Mouse (Mus musculus) liver, embryonic 13.5 days (tissue): ENCODE data around the gene Slc39a3. TPM values are rescaled to one million over a fixed set of nuclear protein-coding genes. Genes with fewer than 3 reads are reported as not detected.
A peak's percentile ranks its signal among the peaks of the same experiment; 100 is the strongest.
"Not testable (repeated sequence)": the region's sequence is repeated elsewhere in the genome, so short reads cannot be mapped to it uniquely, and the experiment has no call there.

ENCODE experiments used
- ATAC-seq: fragments of 200-750 bp; cut with Nextera tagmentation; 2 replicates; pipeline ENCODE4 v1.8.0; 2017; ENCODE audit warnings: low read depth, mild to moderate bottlenecking, moderate number of reproducible peaks, moderate library complexity
- DNase-seq: peaks from one replicate; pipeline ENCODE4 v3.0.0; 2022
- H3K27ac ChIP-seq: fragments of 300-500 bp; sonication (generic); 2 replicates; pipeline ENCODE4 v1.5.1; 2015; ENCODE audit warnings: moderate library complexity, mild to moderate bottlenecking, inconsistent platforms
- H3K27me3 ChIP-seq: fragments of 300-500 bp; sonication (generic); 2 replicates; pipeline ENCODE4 v1.6.1; 2015; ENCODE audit warnings: mild to moderate bottlenecking, inconsistent platforms
- H3K36me3 ChIP-seq: fragments of 300-500 bp; sonication (generic); 2 replicates; pipeline ENCODE4 v1.6.1; 2015; ENCODE audit warnings: mild to moderate bottlenecking, inconsistent platforms
- H3K4me1 ChIP-seq: fragments of 300-500 bp; sonication (generic); replicated peaks from 2 replicates; pipeline ENCODE4 v1.6.1; 2015; ENCODE audit warnings: inconsistent platforms
- H3K4me2 ChIP-seq: fragments of 300-500 bp; sonication (generic); 2 replicates; pipeline ENCODE4 v1.6.1; 2015; ENCODE audit warnings: inconsistent platforms, mild to moderate bottlenecking, moderate library complexity
- H3K4me3 ChIP-seq: fragments of 300-500 bp; sonication (generic); replicated peaks from 2 replicates; pipeline ENCODE4 v1.5.1; 2015; ENCODE audit warnings: mild to moderate bottlenecking, inconsistent platforms
- H3K9ac ChIP-seq: fragments of 300-500 bp; sonication (generic); 2 replicates; pipeline ENCODE4 v1.6.1; 2015; ENCODE audit warnings: mild to moderate bottlenecking, inconsistent platforms
- H3K9me3 ChIP-seq: fragments of 300-500 bp; sonication (generic); replicated peaks from 2 replicates; pipeline ENCODE4 v1.6.1; 2016; ENCODE audit warnings: inconsistent platforms
- WGBS: fragments of 180-500 bp; shearing (Covaris S2); methylation state at CpG from one replicate; pipeline ENCODE4 v1.1.7; 2015; ENCODE audit not compliant: insufficient replicate concordance; 5-methylcytosine and 5-hydroxymethylcytosine counted together
- polyA plus RNA-seq: library from polyadenylated mRNA; unstranded; fragments of >200 nt; fragmentation: Nextera tagmentation; extraction: Ambion mirVana; gene quantifications from 2 replicates; pipeline ENCODE4 v1.2.1, GENCODE M21; 2015

The Slc39a3 gene
- polyA plus RNA-seq, 1 experiment from 2014 or later = 5.7 TPM

DNA sequence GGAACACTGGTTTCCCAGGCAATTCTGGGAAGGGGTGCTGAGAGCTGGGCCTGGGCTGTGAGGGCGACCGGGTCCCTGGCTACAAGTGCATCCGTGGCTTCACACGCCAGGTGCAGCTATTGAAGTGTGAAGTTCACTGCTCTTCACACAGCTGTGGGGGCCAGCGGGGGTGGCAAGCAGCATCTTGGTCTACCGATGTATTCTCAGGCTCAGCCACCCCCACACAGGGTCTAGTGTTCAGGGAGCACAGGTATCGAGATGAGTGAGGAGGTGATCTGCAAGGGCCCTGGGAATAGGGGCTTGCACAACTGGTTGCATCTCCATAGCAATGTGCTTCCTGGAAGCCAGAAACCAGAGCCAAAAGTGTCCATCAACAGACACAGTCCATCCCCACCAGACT, 46.8 kb downstream of the Slc39a3 start:
- H3K9ac ChIP-seq = no peak overlapping the region
- ATAC-seq (no peak), DNase-seq (no peak)
- H3K27me3 ChIP-seq = peaks cover 52% of the 10 kb centered on the region
- no peak overlapping the region for H3K4me2 ChIP-seq
- no peak overlapping the region for H3K27ac ChIP-seq
- 60% methylated on average over 7 of the region's 7 CpGs for WGBS
- H3K4me3 ChIP-seq = no peak overlapping the region
- no peaks in the 10 kb centered on the region for H3K36me3 ChIP-seq
- H3K4me1 ChIP-seq = peaks cover 13% of the 10 kb centered on the region
- no peaks in the 10 kb centered on the region for H3K9me3 ChIP-seq

DNA sequence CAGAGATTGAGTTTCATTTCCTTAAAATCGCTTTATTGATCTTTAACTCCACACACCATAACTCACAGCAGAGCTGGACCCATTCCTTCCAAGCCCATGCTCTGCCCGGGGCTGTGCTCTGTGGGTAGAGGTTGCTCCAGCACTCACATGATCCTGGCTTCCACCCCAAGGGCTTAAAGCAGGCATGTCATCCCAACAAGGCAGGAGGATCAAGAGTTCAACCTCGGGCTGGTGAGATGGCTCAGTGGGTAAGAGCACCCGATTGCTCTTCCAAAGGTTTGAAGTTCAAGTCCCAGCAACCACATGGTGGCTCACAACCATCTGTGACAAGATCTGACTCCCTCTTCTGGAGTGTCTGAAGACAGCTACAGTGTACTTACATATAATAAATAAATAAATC, 47.4 kb downstream of the Slc39a3 start:
- H3K27me3 ChIP-seq = peaks cover 55% of the 10 kb centered on the region
- not testable (repeated sequence) for H3K36me3 ChIP-seq, H3K27ac ChIP-seq, H3K9me3 ChIP-seq, ATAC-seq, H3K9ac ChIP-seq, H3K4me3 ChIP-seq, DNase-seq, H3K4me2 ChIP-seq
- peaks cover 12% of the 10 kb centered on the region for H3K4me1 ChIP-seq
- WGBS = 32% methylated on average over 4 of the region's 4 CpGs

GRCm38 (mm10) chr10:80989446-80989845, 47.8 kb downstream of the Slc39a3 start:
- H3K9ac ChIP-seq = no peak overlapping the region
- no peak overlapping the region for H3K4me2 ChIP-seq
- H3K36me3 ChIP-seq = no peaks in the 10 kb centered on the region
- no peak overlapping the region for H3K4me3 ChIP-seq
- H3K4me1 ChIP-seq = peaks cover 10% of the 10 kb centered on the region
- DNase-seq = no peak
- 46% methylated on average over 6 of the region's 6 CpGs for WGBS
- no peak for ATAC-seq
- H3K27me3 ChIP-seq = peaks cover 56% of the 10 kb centered on the region
- H3K9me3 ChIP-seq = no peaks in the 10 kb centered on the region
- H3K27ac ChIP-seq = no peak overlapping the region

GRCm38 (mm10) chr10:80987709-80988441, 49.4 kb downstream of the Slc39a3 start:
- ATAC-seq (peak; percentile 67), DNase-seq (peak; percentile 55)
- H3K9me3 ChIP-seq = no peaks in the 10 kb centered on the region
- H3K4me2 ChIP-seq = no peak overlapping the region
- H3K27me3 ChIP-seq = peaks cover 58% of the 10 kb centered on the region
- H3K9ac ChIP-seq = no peak overlapping the region
- peaks cover 10% of the 10 kb centered on the region for H3K4me1 ChIP-seq
- no peaks in the 10 kb centered on the region for H3K36me3 ChIP-seq
- no peak overlapping the region for H3K4me3 ChIP-seq
- WGBS = 9% methylated on average over 10 of the region's 10 CpGs
- H3K27ac ChIP-seq = no peak overlapping the region

DNA sequence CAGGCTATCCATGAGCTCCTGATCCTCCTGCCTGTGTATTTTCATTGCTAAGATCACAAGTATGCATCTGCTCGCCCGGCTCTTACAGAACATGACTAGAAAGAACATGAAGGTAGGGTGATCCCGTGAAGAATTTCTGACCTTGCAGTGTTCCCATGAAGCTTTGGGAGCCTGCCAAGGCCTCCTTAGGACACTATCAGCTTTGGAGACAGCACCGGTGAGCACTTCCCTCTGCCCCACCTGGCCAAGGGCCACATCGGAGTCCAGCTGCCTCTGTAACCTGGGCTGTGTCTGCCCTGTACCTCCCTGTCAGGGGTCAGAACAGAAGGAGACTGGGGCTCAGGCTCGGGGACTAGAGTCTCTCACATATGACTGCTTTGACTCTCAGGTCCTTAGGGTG, 50.5 kb downstream of the Slc39a3 start:
- Histone ChIP-seq H3K4me2 (no peak overlapping the region), H3K27me3 (peaks cover 58% of the 10 kb centered on the region), H3K9ac (no peak overlapping the region), H3K9me3 (no peaks in the 10 kb centered on the region), H3K36me3 (no peaks in the 10 kb centered on the region), H3K4me3 (no peak overlapping the region), H3K27ac (no peak overlapping the region), H3K4me1 (peaks cover 16% of the 10 kb centered on the region)
- no peak for ATAC-seq
- no peak for DNase-seq
- 52% methylated on average over 6 of the region's 6 CpGs for WGBS

DNA sequence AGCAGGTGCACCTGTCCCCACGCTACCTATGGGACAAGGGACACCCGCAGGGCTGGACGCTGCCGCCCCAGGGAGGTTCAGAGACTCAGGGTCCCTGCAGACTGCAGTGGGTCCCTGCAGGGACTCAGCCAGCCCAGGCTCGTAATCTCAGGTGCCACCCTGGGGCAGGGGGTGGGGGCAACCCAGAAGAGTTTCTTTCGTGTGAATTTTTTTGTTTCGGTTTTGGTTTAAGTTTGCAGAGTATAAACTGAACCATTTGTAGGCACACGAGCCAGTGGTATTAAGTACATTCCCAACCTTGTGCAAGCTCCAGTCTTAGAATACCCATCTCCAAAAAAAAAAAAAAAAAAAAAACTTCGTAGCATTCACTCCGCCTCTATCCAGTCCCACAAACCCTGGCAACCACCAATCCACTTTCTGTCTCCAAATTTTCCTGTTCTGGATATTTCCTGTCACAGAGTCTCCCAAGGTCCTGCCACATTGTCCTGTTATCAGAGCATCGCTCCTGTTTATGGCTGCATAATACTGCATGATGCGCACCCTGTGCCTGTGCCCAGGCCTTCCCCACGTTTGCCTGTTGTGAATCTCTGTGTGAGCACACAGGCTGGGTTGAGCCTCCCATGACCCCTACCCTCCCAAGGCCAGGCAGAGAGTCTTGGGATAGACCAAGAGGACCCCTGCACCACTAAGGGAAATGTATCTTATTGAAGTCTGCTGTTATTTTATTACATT, 51.1 kb downstream of the Slc39a3 start:
- DNase-seq = no peak
- Histone ChIP-seq H3K9ac (peak overlapping the region; percentile 34; the same call in 1 of the 2 replicates), H3K9me3 (no peaks in the 10 kb centered on the region), H3K27me3 (peaks cover 58% of the 10 kb centered on the region), H3K4me1 (peaks cover 19% of the 10 kb centered on the region), H3K4me2 (peak overlapping the region; percentile 59), H3K36me3 (no peaks in the 10 kb centered on the region), H3K27ac (no peak overlapping the region), H3K4me3 (peak overlapping the region; percentile 44)
- no peak for ATAC-seq
- WGBS = 29% methylated on average over 13 of the region's 13 CpGs

- Histone ChIP-seq H3K27me3 (peaks cover 58% of the 10 kb centered on the region), H3K4me2 (peak overlapping the region; percentile 59), H3K9ac (peak overlapping the region; percentile 34; the same call in 1 of the 2 replicates), H3K36me3 (no peaks in the 10 kb centered on the region), H3K27ac (no peak overlapping the region), H3K4me1 (peaks cover 19% of the 10 kb centered on the region), H3K4me3 (peak overlapping the region; percentile 44), H3K9me3 (no peaks in the 10 kb centered on the region)
- DNase-seq = no peak
- 9% methylated on average over 37 of the region's 37 CpGs for WGBS
- no peak for ATAC-seq
These were observed 51.8 kb downstream of the Slc39a3 start for GRCm38 (mm10) chr10:80985241-80985969.

DNA sequence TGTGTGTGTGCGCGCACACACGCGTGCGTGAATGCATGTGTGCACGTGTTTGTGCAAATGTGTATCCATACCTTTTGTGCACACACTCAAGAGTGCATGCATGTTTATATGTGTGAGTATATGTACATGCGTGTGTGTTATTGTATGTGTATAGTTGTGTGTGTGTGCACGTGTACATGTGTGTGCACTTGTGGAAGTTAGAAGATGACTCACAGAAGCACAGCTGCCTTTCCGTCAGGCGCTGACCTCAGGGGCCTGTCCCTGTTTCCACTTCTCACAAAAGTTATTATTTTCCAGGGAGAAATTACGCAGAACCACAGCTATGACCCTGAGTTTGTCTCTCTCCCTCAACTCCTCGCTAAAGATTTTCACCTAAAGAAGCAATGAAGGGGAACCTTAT, 53.0 kb downstream of the Slc39a3 start:
- no peaks in the 10 kb centered on the region for H3K9me3 ChIP-seq
- H3K36me3 ChIP-seq = no peaks in the 10 kb centered on the region
- no peak overlapping the region for H3K9ac ChIP-seq
- peaks cover 58% of the 10 kb centered on the region for H3K27me3 ChIP-seq
- DNase-seq (no peak), ATAC-seq (no peak)
- no peak overlapping the region for H3K4me2 ChIP-seq
- H3K27ac ChIP-seq = no peak overlapping the region
- no peak overlapping the region for H3K4me3 ChIP-seq
- WGBS = 77% methylated on average over 12 of the region's 12 CpGs
- peaks cover 19% of the 10 kb centered on the region for H3K4me1 ChIP-seq

DNA sequence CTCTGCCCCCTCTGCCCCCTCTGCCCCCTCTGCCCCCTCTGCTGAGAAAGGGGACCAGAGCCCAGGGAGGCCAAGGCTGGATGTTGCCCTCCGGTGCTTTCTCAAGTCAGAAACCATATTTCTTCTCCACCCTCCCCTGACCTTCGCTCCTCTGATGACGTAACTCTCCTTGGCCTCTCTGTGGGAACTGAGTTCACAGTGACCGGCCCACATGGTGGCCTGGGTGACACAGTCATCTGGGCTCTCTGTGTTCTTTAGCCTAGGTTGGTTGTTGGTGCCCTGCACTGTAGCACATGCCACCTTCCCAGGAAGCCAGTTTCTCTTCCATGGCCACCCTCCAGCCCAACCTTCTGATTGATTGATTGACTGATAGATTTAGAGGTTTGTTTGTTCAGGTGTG, 54.8 kb downstream of the Slc39a3 start:
- Histone ChIP-seq H3K27ac (no peak overlapping the region), H3K27me3 (peaks cover 52% of the 10 kb centered on the region), H3K4me3 (no peak overlapping the region), H3K9me3 (no peaks in the 10 kb centered on the region), H3K36me3 (no peaks in the 10 kb centered on the region), H3K9ac (no peak overlapping the region), H3K4me1 (peaks cover 16% of the 10 kb centered on the region), H3K4me2 (no peak overlapping the region)
- no peak for DNase-seq
- no peak for ATAC-seq
- 47% methylated on average over 4 of the region's 4 CpGs for WGBS

GRCm38 (mm10) chr10:80981564-80982112, 55.6 kb downstream of the Slc39a3 start:
- no peak overlapping the region for H3K9ac ChIP-seq
- peaks cover 16% of the 10 kb centered on the region for H3K4me1 ChIP-seq
- H3K27ac ChIP-seq = no peak overlapping the region
- no peaks in the 10 kb centered on the region for H3K9me3 ChIP-seq
- DNase-seq (no peak), ATAC-seq (no peak)
- 34% methylated on average over 7 of the region's 7 CpGs for WGBS
- no peak overlapping the region for H3K4me2 ChIP-seq
- peaks cover 45% of the 10 kb centered on the region for H3K27me3 ChIP-seq
- H3K4me3 ChIP-seq = no peak overlapping the region
- H3K36me3 ChIP-seq = no peaks in the 10 kb centered on the region
